Mouse (Mus musculus) CH12.LX (cell line): ENCODE results near the gene Rgs3. TPM values are rescaled to one million over a fixed set of nuclear protein-coding genes. Genes with fewer than 3 reads are reported as not detected.

Experiments used
- DNase-seq: peaks from one replicate; pipeline ENCODE4 v3.0.0-alpha.2; 2013; ENCODE audit errors: extremely low read depth
- H3K27ac ChIP-seq: 2 replicates; pipeline ENCODE4 v1.5.1; 2012; ENCODE audit warnings: low read depth, mild to moderate bottlenecking, control low read depth, moderate library complexity; ENCODE audit not compliant: insufficient read depth
- H3K27me3 ChIP-seq: replicated peaks from 2 replicates; pipeline ENCODE3; 2012; ENCODE audit warnings: inconsistent platforms
- H3K36me3 ChIP-seq, 2 experiments: replicated peaks in 1 of 2; 2 replicates each; pipeline versions ENCODE3 to v1.6.1; 2012; ENCODE audit warnings: inconsistent platforms in 1 of 2, low read length in 1 of 2, mild to moderate bottlenecking in 1 of 2, mixed read lengths in 1 of 2, moderate library complexity in 1 of 2; ENCODE audit not compliant: control insufficient read depth in 1 of 2, insufficient read depth in 1 of 2
- H3K4me1 ChIP-seq, 2 experiments: 2 replicates each; pipeline ENCODE4 v1.6.1; 2012; ENCODE audit warnings: inconsistent platforms in 1 of 2, moderate library complexity in 1 of 2; ENCODE audit not compliant: insufficient read depth in 2 of 2, control insufficient read depth in 1 of 2
- H3K4me2 ChIP-seq: 2 replicates; pipeline ENCODE4 v1.6.1; 2012; ENCODE audit warnings: low read depth, mild to moderate bottlenecking, control low read depth; ENCODE audit not compliant: poor library complexity, insufficient read depth, severe bottlenecking
- H3K4me3 ChIP-seq, 3 experiments: fragments of 150-350 bp in 1 of 3; sonication (generic) in 1 of 3; replicated peaks in 1 of 3; 2 replicates each; pipeline versions ENCODE3 to v1.5.1; 2011 to 2012; ENCODE audit warnings: low read depth in 2 of 3, low read length in 2 of 3, mild to moderate bottlenecking in 2 of 3, moderate library complexity in 2 of 3, control low read depth in 1 of 3, improper control_type of control experiment in 1 of 3, inconsistent platforms in 1 of 3, mixed read lengths in 1 of 3; ENCODE audit not compliant: poor library complexity in 1 of 3
- H3K79me2 ChIP-seq: replicated peaks from 2 replicates; pipeline ENCODE4 v1.6.1; 2012; ENCODE audit warnings: mild to moderate bottlenecking, moderate library complexity; ENCODE audit not compliant: control insufficient read depth, poor library complexity, insufficient read depth, severe bottlenecking; ENCODE audit errors: extremely low read depth
- H3K9ac ChIP-seq: 2 replicates; pipeline ENCODE4 v1.6.1; 2012; ENCODE audit warnings: low read depth, mild to moderate bottlenecking, control low read depth, moderate library complexity; ENCODE audit not compliant: insufficient read depth
- H3K9me3 ChIP-seq: replicated peaks from 2 replicates; pipeline ENCODE3; 2012; ENCODE audit warnings: low read length, inconsistent platforms, mixed read lengths
- CHD1 ChIP-seq: IDR thresholded peaks from 2 replicates; pipeline ENCODE4 v1.6.1; 2012; ENCODE audit warnings: low read depth, low read length, improper control_type of control experiment, inconsistent platforms
- CHD2 ChIP-seq: IDR thresholded peaks from 2 replicates; pipeline ENCODE4 v1.6.1; 2011; ENCODE audit warnings: low read length, improper control_type of control experiment
- E2F4 ChIP-seq: IDR thresholded peaks from 2 replicates; pipeline ENCODE4 v1.6.1; 2011; ENCODE audit warnings: low read depth, low read length, improper control_type of control experiment; ENCODE audit not compliant: insufficient replicate concordance
- ELF1 ChIP-seq: IDR thresholded peaks from 2 replicates; pipeline ENCODE4 v1.6.1; 2014; ENCODE audit warnings: low read depth, mild to moderate bottlenecking, inconsistent platforms, low read length, improper control_type of control experiment
- EP300 ChIP-seq: IDR thresholded peaks from 2 replicates; pipeline ENCODE4 v1.6.1; 2011; ENCODE audit warnings: low read length, improper control_type of control experiment
- ETS1 ChIP-seq: conservative IDR thresholded peaks from 2 replicates; pipeline ENCODE4 v1.6.1; 2012; ENCODE audit warnings: low read depth, mild to moderate bottlenecking, inconsistent platforms, low read length, improper control_type of control experiment, moderate library complexity
- JUN ChIP-seq: IDR thresholded peaks from 2 replicates; pipeline ENCODE4 v1.6.1; 2011; ENCODE audit warnings: low read depth, mild to moderate bottlenecking, low read length, improper control_type of control experiment, moderate library complexity; ENCODE audit not compliant: insufficient read depth
- JUND ChIP-seq: conservative IDR thresholded peaks from 2 replicates; pipeline ENCODE4 v1.6.1; 2011; ENCODE audit warnings: low read depth, low read length, improper control_type of control experiment
- MAFK ChIP-seq: IDR thresholded peaks from 2 replicates; pipeline ENCODE4 v1.6.1; 2011; ENCODE audit warnings: low read length, improper control_type of control experiment; ENCODE audit not compliant: insufficient replicate concordance
- MAZ ChIP-seq: IDR thresholded peaks from 2 replicates; pipeline ENCODE4 v1.6.1; 2012; ENCODE audit warnings: low read depth, mild to moderate bottlenecking, inconsistent platforms, low read length, improper control_type of control experiment, moderate library complexity
- MXI1 ChIP-seq: IDR thresholded peaks from 2 replicates; pipeline ENCODE4 v1.6.1; 2011; ENCODE audit warnings: mild to moderate bottlenecking, low read depth, low read length, improper control_type of control experiment
- NELFE ChIP-seq: IDR thresholded peaks from 2 replicates; pipeline ENCODE4 v1.6.1; 2011; ENCODE audit warnings: low read depth, low read length, improper control_type of control experiment
- PAX5 ChIP-seq: IDR thresholded peaks from 2 replicates; pipeline ENCODE4 v1.6.1; 2012; ENCODE audit warnings: low read length, inconsistent platforms, mixed read lengths
- POLR2A ChIP-seq: IDR thresholded peaks from 2 replicates; pipeline ENCODE4 v1.6.1; 2011; ENCODE audit warnings: low read depth, mild to moderate bottlenecking, improper control_type of control experiment, low read length
- POLR2AphosphoS2 ChIP-seq: IDR thresholded peaks from 2 replicates; pipeline ENCODE4 v1.6.1; 2011; ENCODE audit warnings: low read depth, low read length, improper control_type of control experiment
- RCOR1 ChIP-seq: conservative IDR thresholded peaks from 2 replicates; pipeline ENCODE4 v1.6.1; 2012; ENCODE audit warnings: low read depth, mild to moderate bottlenecking, inconsistent platforms, low read length, improper control_type of control experiment
- SMC3 ChIP-seq: IDR thresholded peaks from 2 replicates; pipeline ENCODE4 v1.6.1; 2011; ENCODE audit warnings: low read depth, low read length, improper control_type of control experiment
- TCF12 ChIP-seq: IDR thresholded peaks from 2 replicates; pipeline ENCODE4 v1.6.1; 2014; ENCODE audit warnings: low read depth, mild to moderate bottlenecking, inconsistent platforms, low read length, improper control_type of control experiment
- USF2 ChIP-seq: conservative IDR thresholded peaks from 2 replicates; pipeline ENCODE4 v1.6.1; 2011; ENCODE audit warnings: low read depth, low read length, improper control_type of control experiment
- ZC3H11A ChIP-seq: IDR thresholded peaks from 2 replicates; pipeline ENCODE4 v1.6.1; 2012; ENCODE audit warnings: low read depth, mild to moderate bottlenecking, inconsistent platforms, low read length, improper control_type of control experiment
- ZMIZ1 ChIP-seq: IDR thresholded peaks from 2 replicates; pipeline ENCODE4 v1.6.1; 2012; ENCODE audit warnings: low read depth, mild to moderate bottlenecking, inconsistent platforms, low read length, improper control_type of control experiment
- ZNF384 ChIP-seq: IDR thresholded peaks from 2 replicates; pipeline ENCODE4 v1.6.1; 2012; ENCODE audit warnings: low read depth, low read length, improper control_type of control experiment, inconsistent platforms
- dilution Hi-C: fragments of 300-500 bp; cut with MboI; formaldehyde crosslinking; loops from 2 replicates; pipeline ENCODE4 v1.14.3; 2020; ENCODE audit warnings: low sequenced_read_pairs; ENCODE audit not compliant: extremely low pct_unique_long_range_greater_than_20kb, extremely low pct_ligation_motif_present
- in situ Hi-C: fragments of 300-500 bp; cut with MboI; formaldehyde crosslinking; loops from 3 replicates; pipeline ENCODE4 v1.14.3; 2019; ENCODE audit warnings: low sequenced_read_pairs, low pct_ligation_motif_present, low pct_unique_long_range_greater_than_20kb, mixed read lengths
- polyA plus RNA-seq: library from polyadenylated mRNA; unstranded; fragments of >175 nt; gene quantifications from 2 replicates; pipeline ENCODE4 v1.2.1, GENCODE M21; 2012; ENCODE audit warnings: low read depth; ENCODE audit not compliant: insufficient read length
- total RNA-seq, 2 experiments: library from RNA; depleted of rRNA; stranded (reverse); fragments of 300-350 nt in 1 of 2; fragments of >200 nt in 1 of 2; gene quantifications; 2 replicates each; pipeline ENCODE4 v1.2.3; 2012 to 2014

The Rgs3 gene
- total and polyA plus RNA-seq, 3 experiments = 3.3 to 6.0 (median 3.5) TPM

- no peaks in the 10 kb centered on the region for H3K79me2 ChIP-seq
- peaks cover 36 to 52% of the 10 kb centered on the region in 2 experiments for H3K4me1 ChIP-seq
- no peak overlapping the region for H3K4me3 ChIP-seq
- no peaks in the 10 kb centered on the region for H3K27me3 ChIP-seq
- no peak for TF ChIP-seq ELF1
- no peak for TF ChIP-seq TCF12
- TF ChIP-seq JUND = no peak
- no peak for TF ChIP-seq NELFE
- no peak for TF ChIP-seq POLR2A
- TF ChIP-seq ETS1 = no peak
- no peak for TF ChIP-seq ZMIZ1
- TF ChIP-seq POLR2AphosphoS2 = no peak
- no peak for TF ChIP-seq MAZ
- TF ChIP-seq SMC3 = no peak
- no peak for TF ChIP-seq JUN
- TF ChIP-seq E2F4 = no peak
- no peak for TF ChIP-seq MXI1
- no peak for TF ChIP-seq CHD1
- TF ChIP-seq EP300 = no peak
- no peak for DNase-seq
- H3K36me3 ChIP-seq = no peaks in the 10 kb centered on the region
- no peaks in the 10 kb centered on the region for H3K9me3 ChIP-seq
- in situ Hi-C loops (no loop called here), dilution Hi-C loops (no loop called here)
- no peak overlapping the region for H3K27ac ChIP-seq
- H3K9ac ChIP-seq = no peak overlapping the region
- no peak overlapping the region for H3K4me2 ChIP-seq
These were observed 92.6 kb downstream of the Rgs3 start for GRCm38 (mm10) chr4:62652215-62652614.

GRCm38 (mm10) chr4:62652921-62653757 is 93.5 kb downstream of the Rgs3 start:
- dilution Hi-C loops (no loop called here), in situ Hi-C loops (no loop called here)
- no peaks in the 10 kb centered on the region for H3K27me3 ChIP-seq
- H3K9me3 ChIP-seq = no peaks in the 10 kb centered on the region
- no peak overlapping the region for H3K9ac ChIP-seq
- no peaks in the 10 kb centered on the region for H3K79me2 ChIP-seq
- no peak overlapping the region for H3K27ac ChIP-seq
- DNase-seq = no peak
- no peak overlapping the region for H3K4me2 ChIP-seq
- no peak overlapping the region for H3K4me3 ChIP-seq
- H3K4me1 ChIP-seq = peaks cover 38 to 53% of the 10 kb centered on the region in 2 experiments
- no peaks in the 10 kb centered on the region for H3K36me3 ChIP-seq
- no peak for TF ChIP-seq PAX5
- TF ChIP-seq CHD2 = no peak
- TF ChIP-seq MAZ = no peak
- no peak for TF ChIP-seq POLR2AphosphoS2
- TF ChIP-seq ELF1 = no peak
- TF ChIP-seq EP300 = no peak
- no peak for TF ChIP-seq ZC3H11A
- TF ChIP-seq RCOR1 = no peak
- no peak for TF ChIP-seq ZNF384
- no peak for TF ChIP-seq MAFK
- no peak for TF ChIP-seq USF2
- TF ChIP-seq, all 38 proteins: peak for 0
